Mouse (Mus musculus): ENCODE results near the gene B4galt5. TPM values are rescaled to one million over a fixed set of nuclear protein-coding genes. Genes with fewer than 3 reads are reported as not detected.

B4galt5 gene
- polyA plus RNA-seq, 1 experiment = 30.5 TPM

GRCm38 (mm10) chr2:167367777-167368281 lies 18.8 kb upstream of the B4galt5 start:
- Histone ChIP-seq H3K27me3 (ENCODE audit: control insufficient read depth, insufficient read depth, low read length, poor library complexity, severe bottlenecking) (no peaks in the 10 kb centered on the region), H3K36me3 (ENCODE audit: control insufficient read depth, insufficient read depth, low read length, poor library complexity, severe bottlenecking) (no peaks in the 10 kb centered on the region), H3K4me3 (ENCODE audit: low read depth, low read length) (peak overlapping the region; percentile 37), H3K27ac (ENCODE audit: insufficient read depth, low read length) (no peak overlapping the region), H3K4me1 (ENCODE audit: control insufficient read depth, insufficient read depth, low read length) (no peaks in the 10 kb centered on the region), H3K9ac (ENCODE audit: low read depth, poor library complexity, severe bottlenecking) (peak overlapping the region; percentile 64), H3K9me3 (replicated peaks; ENCODE audit: control insufficient read depth, insufficient read depth, low read length, poor library complexity, severe bottlenecking) (no peaks in the 10 kb centered on the region)
- no peak for TF ChIP-seq EP300 (IDR thresholded peaks at IDR 0.05; ENCODE audit: insufficient read depth, low read depth, low read length)

- Histone ChIP-seq H3K9me3 (replicated peaks; ENCODE audit: control insufficient read depth, insufficient read depth, low read length, poor library complexity, severe bottlenecking) (no peaks in the 10 kb centered on the region), H3K27me3 (ENCODE audit: control insufficient read depth, insufficient read depth, low read length, poor library complexity, severe bottlenecking) (no peaks in the 10 kb centered on the region), H3K27ac (ENCODE audit: insufficient read depth, low read length) (no peak overlapping the region), H3K36me3 (ENCODE audit: control insufficient read depth, insufficient read depth, low read length, poor library complexity, severe bottlenecking) (no peaks in the 10 kb centered on the region), H3K9ac (ENCODE audit: low read depth, poor library complexity, severe bottlenecking) (peak overlapping the region; percentile 64; the same call in 1 of the 2 replicates), H3K4me1 (ENCODE audit: control insufficient read depth, insufficient read depth, low read length) (no peaks in the 10 kb centered on the region), H3K4me3 (ENCODE audit: low read depth, low read length) (no peak overlapping the region)
- TF ChIP-seq CTCF (IDR thresholded peaks at IDR 0.05; ENCODE audit: low read depth, low read length) = no peak
- TF ChIP-seq POLR2A (IDR thresholded peaks at IDR 0.05; ENCODE audit: insufficient read depth, low read length) = no peak
- no peak for TF ChIP-seq EP300 (IDR thresholded peaks at IDR 0.05; ENCODE audit: insufficient read depth, low read depth, low read length)
These were observed 18.3 kb upstream of the B4galt5 start for GRCm38 (mm10) chr2:167367325-167367724.

- Histone ChIP-seq H3K9me3 (replicated peaks; ENCODE audit: control insufficient read depth, insufficient read depth, low read length, poor library complexity, severe bottlenecking) (no peaks in the 10 kb centered on the region), H3K4me3 (ENCODE audit: low read depth, low read length) (no peak overlapping the region), H3K9ac (ENCODE audit: low read depth, poor library complexity, severe bottlenecking) (no peak overlapping the region), H3K4me1 (ENCODE audit: control insufficient read depth, insufficient read depth, low read length) (no peaks in the 10 kb centered on the region), H3K36me3 (ENCODE audit: control insufficient read depth, insufficient read depth, low read length, poor library complexity, severe bottlenecking) (no peaks in the 10 kb centered on the region), H3K27ac (ENCODE audit: insufficient read depth, low read length) (no peak overlapping the region), H3K27me3 (ENCODE audit: control insufficient read depth, insufficient read depth, low read length, poor library complexity, severe bottlenecking) (no peaks in the 10 kb centered on the region)
- TF ChIP-seq CTCF (IDR thresholded peaks at IDR 0.05; ENCODE audit: low read depth, low read length) = peak; percentile 1
- TF ChIP-seq EP300 (IDR thresholded peaks at IDR 0.05; ENCODE audit: insufficient read depth, low read depth, low read length) = no peak
These were observed 16.1 kb upstream of the B4galt5 start for GRCm38 (mm10) chr2:167365063-167365462.

DNA sequence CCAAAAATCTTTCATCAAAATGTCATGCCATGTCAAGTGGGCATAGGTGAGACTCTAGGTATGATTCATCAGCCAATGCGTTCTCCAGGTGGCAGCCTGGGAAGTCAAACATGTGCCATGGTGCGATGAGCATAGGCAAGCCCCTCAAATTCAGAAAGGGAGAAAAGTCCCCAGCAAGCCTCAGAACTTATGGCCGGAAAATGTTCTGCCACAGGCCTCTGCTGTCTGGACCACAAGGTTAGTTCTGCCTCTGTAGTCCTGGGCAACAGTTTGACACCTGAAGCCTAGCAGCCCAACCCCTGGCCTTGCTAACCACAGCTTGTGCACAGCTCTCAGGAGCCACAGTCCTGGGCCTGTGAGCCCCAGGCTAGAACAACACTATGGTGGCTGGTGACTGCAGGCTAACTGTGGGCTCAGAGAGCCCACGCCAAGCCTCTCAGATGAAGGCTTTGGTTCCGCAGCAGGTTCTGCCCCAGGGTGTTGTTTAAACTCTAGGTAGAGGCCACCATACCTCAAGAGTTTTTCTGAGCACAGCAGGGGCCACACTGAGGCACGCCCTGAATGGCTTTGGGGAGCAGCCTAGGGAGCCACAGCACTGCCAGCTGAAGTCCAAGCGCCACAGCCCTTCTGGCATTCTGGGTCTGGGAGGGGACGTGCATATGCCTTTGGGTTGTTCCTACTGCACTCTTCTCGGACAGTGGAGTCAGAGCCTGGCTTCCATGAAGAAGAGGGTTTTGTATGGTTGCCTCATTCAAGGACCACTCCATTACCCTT lies 14.5 kb upstream of the B4galt5 start:
- no peak overlapping the region for H3K27ac ChIP-seq (ENCODE audit: insufficient read depth, low read length)
- no peaks in the 10 kb centered on the region for H3K9me3 ChIP-seq (replicated peaks; ENCODE audit: control insufficient read depth, insufficient read depth, low read length, poor library complexity, severe bottlenecking)
- TF ChIP-seq EP300 (IDR thresholded peaks at IDR 0.05; ENCODE audit: insufficient read depth, low read depth, low read length) = no peak
- H3K36me3 ChIP-seq (ENCODE audit: control insufficient read depth, insufficient read depth, low read length, poor library complexity, severe bottlenecking) = no peaks in the 10 kb centered on the region
- no peaks in the 10 kb centered on the region for H3K4me1 ChIP-seq (ENCODE audit: control insufficient read depth, insufficient read depth, low read length)
- H3K27me3 ChIP-seq (ENCODE audit: control insufficient read depth, insufficient read depth, low read length, poor library complexity, severe bottlenecking) = no peaks in the 10 kb centered on the region
- no peak overlapping the region for H3K9ac ChIP-seq (ENCODE audit: low read depth, poor library complexity, severe bottlenecking)
- H3K4me3 ChIP-seq (ENCODE audit: low read depth, low read length) = no peak overlapping the region

- Histone ChIP-seq H3K4me3 (ENCODE audit: low read depth, low read length) (no peak overlapping the region), H3K9ac (ENCODE audit: low read depth, poor library complexity, severe bottlenecking) (no peak overlapping the region), H3K9me3 (replicated peaks; ENCODE audit: control insufficient read depth, insufficient read depth, low read length, poor library complexity, severe bottlenecking) (no peaks in the 10 kb centered on the region), H3K36me3 (ENCODE audit: control insufficient read depth, insufficient read depth, low read length, poor library complexity, severe bottlenecking) (no peaks in the 10 kb centered on the region), H3K27ac (ENCODE audit: insufficient read depth, low read length) (no peak overlapping the region), H3K4me1 (ENCODE audit: control insufficient read depth, insufficient read depth, low read length) (no peaks in the 10 kb centered on the region), H3K27me3 (ENCODE audit: control insufficient read depth, insufficient read depth, low read length, poor library complexity, severe bottlenecking) (no peaks in the 10 kb centered on the region)
- TF ChIP-seq EP300 (IDR thresholded peaks at IDR 0.05; ENCODE audit: insufficient read depth, low read depth, low read length) (no peak), CTCF (IDR thresholded peaks at IDR 0.05; ENCODE audit: low read depth, low read length) (no peak), POLR2A (IDR thresholded peaks at IDR 0.05; ENCODE audit: insufficient read depth, low read length) (no peak)
These were observed 9.5 kb upstream of the B4galt5 start for GRCm38 (mm10) chr2:167358499-167358898.

DNA sequence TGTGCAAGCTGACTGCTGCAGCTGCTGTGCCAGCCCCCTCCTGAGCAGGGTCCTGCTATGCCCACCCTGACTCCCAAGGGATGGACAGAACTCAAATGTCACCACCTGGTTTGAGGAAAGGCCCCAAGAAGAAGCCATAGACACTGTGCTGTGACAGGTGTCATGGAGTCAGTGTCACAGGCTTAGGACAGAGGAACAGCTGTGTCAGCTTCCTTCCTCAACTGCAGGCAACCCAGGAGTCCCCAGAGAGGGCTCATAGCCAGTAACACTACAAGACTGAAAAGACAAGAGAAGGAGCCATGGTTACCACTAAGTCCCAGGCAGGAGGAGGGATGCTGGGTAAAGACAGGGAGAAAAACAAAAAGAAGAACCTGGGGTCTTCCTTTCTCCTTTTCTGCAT lies 7.9 kb upstream of the B4galt5 start:
- H3K36me3 ChIP-seq (ENCODE audit: control insufficient read depth, insufficient read depth, low read length, poor library complexity, severe bottlenecking) = no peaks in the 10 kb centered on the region
- no peak for TF ChIP-seq POLR2A (IDR thresholded peaks at IDR 0.05; ENCODE audit: insufficient read depth, low read length)
- TF ChIP-seq EP300 (IDR thresholded peaks at IDR 0.05; ENCODE audit: insufficient read depth, low read depth, low read length) = no peak
- TF ChIP-seq CTCF (IDR thresholded peaks at IDR 0.05; ENCODE audit: low read depth, low read length) = no peak
- H3K27ac ChIP-seq (ENCODE audit: insufficient read depth, low read length) = no peak overlapping the region
- H3K4me1 ChIP-seq (ENCODE audit: control insufficient read depth, insufficient read depth, low read length) = no peaks in the 10 kb centered on the region
- H3K27me3 ChIP-seq (ENCODE audit: control insufficient read depth, insufficient read depth, low read length, poor library complexity, severe bottlenecking) = no peaks in the 10 kb centered on the region
- no peaks in the 10 kb centered on the region for H3K9me3 ChIP-seq (replicated peaks; ENCODE audit: control insufficient read depth, insufficient read depth, low read length, poor library complexity, severe bottlenecking)
- no peak overlapping the region for H3K4me3 ChIP-seq (ENCODE audit: low read depth, low read length)
- H3K9ac ChIP-seq (ENCODE audit: low read depth, poor library complexity, severe bottlenecking) = no peak overlapping the region

Data from ES-Bruce4 (cell line).